Mouse (Mus musculus): ENCODE measurements at regions not wholly inside any gene's neighbourhood (a gene's known extent, or its start where the extent isn't known, plus 50 kb on each side); places are given as distances from the start of the nearest gene placed in this dataset.

DNA sequence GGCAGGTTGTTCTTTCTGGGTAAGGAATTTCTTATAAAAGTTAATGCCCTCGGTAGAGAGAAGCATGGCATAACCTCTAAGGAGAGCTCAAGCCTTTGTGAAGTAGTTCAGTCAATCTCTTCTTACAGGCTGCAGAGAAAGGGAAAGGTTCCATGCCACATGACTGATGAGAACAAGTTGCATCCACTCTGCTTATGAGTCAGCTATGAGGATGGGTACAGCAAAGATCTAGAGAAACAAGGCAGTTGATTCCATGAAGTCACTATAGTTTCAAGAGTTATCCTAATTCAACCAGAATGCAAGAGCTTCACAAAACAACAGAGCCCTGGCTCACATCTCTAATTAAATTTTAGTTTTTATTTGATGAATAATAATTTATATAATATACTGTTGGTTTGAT is 259.6 kb upstream of the Klf6 start:
- Histone ChIP-seq H3K4me3 (ENCODE audit: low read depth, low read length) (no peak overlapping the region), H3K36me3 (ENCODE audit: insufficient read depth) (no peaks in the 10 kb centered on the region), H3K4me1 (ENCODE audit: insufficient read depth) (no peaks in the 10 kb centered on the region), H3K27me3 (ENCODE audit: insufficient read depth, low read length) (no peaks in the 10 kb centered on the region), H3K27ac (ENCODE audit: low read depth) (no peak overlapping the region), H3K9me3 (ENCODE audit: low read depth, low read length) (no peaks in the 10 kb centered on the region), H3K9ac (no peak overlapping the region), H3K4me2 (no peak overlapping the region)
- no peak for ATAC-seq (ENCODE audit: insufficient read depth)
- no peak for DNase-seq
- WGBS, result 79% methylated on average over 1 of the region's 1 CpGs
- no peak for TF ChIP-seq CTCF (IDR thresholded peaks at IDR 0.05; ENCODE audit: low read depth)

DNA sequence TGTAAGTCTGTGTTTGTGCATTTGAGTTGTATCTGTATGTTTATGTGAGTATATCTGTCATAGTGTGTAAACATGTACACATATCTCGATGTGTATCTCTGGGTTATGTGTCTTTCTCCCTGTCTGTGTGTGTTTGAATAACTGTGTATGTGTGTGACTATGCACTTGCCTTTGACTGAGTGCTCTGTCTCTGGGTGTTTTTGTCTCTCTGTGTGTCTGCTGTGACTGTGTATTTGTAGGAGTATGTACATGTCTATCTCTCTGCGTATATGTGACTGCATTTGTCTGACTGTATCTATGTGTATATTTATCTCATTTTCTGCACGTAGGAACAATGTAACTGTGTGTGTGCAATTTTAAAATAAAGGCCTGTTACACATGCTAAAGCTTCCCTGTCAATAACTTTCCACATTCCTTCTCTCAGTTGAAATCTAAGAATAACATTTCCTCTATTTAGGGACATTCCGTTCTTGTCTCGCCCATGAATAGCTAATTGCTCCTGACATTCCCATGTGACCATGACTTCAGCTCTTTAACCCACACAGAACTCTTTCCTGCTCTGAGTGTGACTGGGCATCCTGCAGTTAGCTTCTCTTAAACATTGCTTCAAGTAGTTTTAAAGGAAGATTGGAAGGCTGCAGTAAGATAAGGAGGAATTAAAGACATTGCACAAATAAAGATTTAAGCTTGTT is 257.2 kb upstream of the Klf6 start:
- peak; percentile 73; the same call in 1 of the 2 replicates for ATAC-seq (ENCODE audit: insufficient read depth)
- Histone ChIP-seq H3K27me3 (ENCODE audit: insufficient read depth, low read length) (no peaks in the 10 kb centered on the region), H3K4me1 (ENCODE audit: insufficient read depth) (no peaks in the 10 kb centered on the region), H3K4me2 (no peak overlapping the region), H3K36me3 (ENCODE audit: insufficient read depth) (no peaks in the 10 kb centered on the region), H3K9ac (no peak overlapping the region), H3K27ac (ENCODE audit: low read depth) (0 out of 2 replicates have a peak overlapping the region, but pooled peaks have one; percentile 16), H3K9me3 (ENCODE audit: low read depth, low read length) (no peaks in the 10 kb centered on the region), H3K4me3 (ENCODE audit: low read depth, low read length) (no peak overlapping the region)
- no peak for TF ChIP-seq CTCF (IDR thresholded peaks at IDR 0.05; ENCODE audit: low read depth)
- WGBS, result 47% methylated on average over 5 of the region's 5 CpGs
- peak; percentile 22 for DNase-seq

DNA sequence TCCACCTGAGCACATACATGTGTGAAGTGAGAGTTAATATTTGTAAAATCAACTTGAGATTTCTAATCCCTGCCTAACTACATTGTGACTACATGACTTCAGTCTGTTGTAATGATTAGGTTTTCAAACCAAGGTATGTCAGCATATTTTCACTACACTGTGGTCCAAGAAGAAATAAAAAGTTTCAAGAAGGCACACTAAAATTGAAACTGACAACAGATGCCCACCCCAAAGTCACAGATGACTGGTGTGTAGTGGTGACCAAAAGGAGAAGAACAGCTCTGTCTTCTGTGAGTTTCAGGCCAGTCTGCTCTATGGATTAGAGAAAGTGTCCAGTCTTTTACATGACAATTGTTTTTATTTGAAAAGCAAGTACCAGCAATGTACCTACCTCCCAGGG is 255.9 kb upstream of the Klf6 start:
- TF ChIP-seq CTCF (IDR thresholded peaks at IDR 0.05; ENCODE audit: low read depth), result no peak
- Histone ChIP-seq H3K9ac (no peak overlapping the region), H3K4me3 (ENCODE audit: low read depth, low read length) (no peak overlapping the region), H3K4me2 (no peak overlapping the region), H3K9me3 (ENCODE audit: low read depth, low read length) (no peaks in the 10 kb centered on the region), H3K27ac (ENCODE audit: low read depth) (no peak overlapping the region), H3K27me3 (ENCODE audit: insufficient read depth, low read length) (no peaks in the 10 kb centered on the region), H3K4me1 (ENCODE audit: insufficient read depth) (no peaks in the 10 kb centered on the region), H3K36me3 (ENCODE audit: insufficient read depth) (no peaks in the 10 kb centered on the region)
- ATAC-seq (ENCODE audit: insufficient read depth) (no peak), DNase-seq (no peak)

DNA sequence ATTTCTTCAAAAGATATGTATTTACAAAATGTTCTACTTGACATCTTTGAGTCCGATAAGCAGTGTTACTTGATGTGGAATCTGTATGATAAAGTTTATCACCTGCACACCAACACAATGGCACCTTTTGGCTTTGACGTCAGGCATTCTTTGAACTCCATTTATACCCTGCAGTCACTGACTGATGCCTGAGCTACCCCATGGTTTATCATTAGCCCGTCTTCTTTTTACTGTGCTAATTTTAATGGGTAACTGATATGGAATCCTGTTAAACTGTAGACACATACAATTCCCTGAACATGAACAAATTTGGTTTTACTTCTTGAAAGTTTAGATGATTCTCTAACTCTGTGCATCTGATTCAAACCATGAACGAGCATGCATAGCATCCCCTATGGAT is 253.8 kb upstream of the Klf6 start:
- H3K9ac ChIP-seq, result no peak overlapping the region
- 74% methylated on average over 4 of the region's 4 CpGs for WGBS
- H3K36me3 ChIP-seq (ENCODE audit: insufficient read depth), result no peaks in the 10 kb centered on the region
- no peak overlapping the region for H3K4me2 ChIP-seq
- no peaks in the 10 kb centered on the region for H3K27me3 ChIP-seq (ENCODE audit: insufficient read depth, low read length)
- no peak overlapping the region for H3K27ac ChIP-seq (ENCODE audit: low read depth)
- DNase-seq (no peak), ATAC-seq (ENCODE audit: insufficient read depth) (no peak)
- no peaks in the 10 kb centered on the region for H3K9me3 ChIP-seq (ENCODE audit: low read depth, low read length)
- H3K4me3 ChIP-seq (ENCODE audit: low read depth, low read length), result no peak overlapping the region
- no peaks in the 10 kb centered on the region for H3K4me1 ChIP-seq (ENCODE audit: insufficient read depth)
- TF ChIP-seq CTCF (IDR thresholded peaks at IDR 0.05; ENCODE audit: low read depth), result no peak

DNA sequence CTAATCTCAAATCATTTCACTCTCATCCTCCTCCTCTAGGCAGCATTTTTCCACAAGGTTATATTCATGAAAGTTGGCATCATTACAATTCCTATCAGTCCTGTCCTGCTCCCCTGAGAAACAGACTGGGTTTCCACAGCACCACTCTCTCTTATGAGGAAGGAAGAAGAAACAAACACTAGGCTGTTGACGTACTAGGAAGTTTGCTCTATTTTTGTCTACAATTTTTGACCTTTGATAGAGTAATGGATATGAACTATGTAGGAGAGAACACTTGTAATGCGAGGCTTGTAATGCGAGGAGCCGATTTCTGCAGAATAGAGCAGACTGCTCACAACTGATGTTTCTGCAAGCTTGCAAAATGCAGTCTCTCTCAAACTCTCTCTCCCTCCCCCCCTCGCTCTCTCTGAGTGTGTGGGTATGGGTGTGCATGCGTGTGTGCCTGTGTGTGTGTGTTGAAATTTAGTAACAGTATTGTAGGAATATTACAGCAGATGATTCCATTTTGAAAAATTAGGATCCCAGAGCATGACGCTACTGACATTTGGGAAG is 247.0 kb upstream of the Klf6 start:
- Histone ChIP-seq H3K27me3 (ENCODE audit: insufficient read depth, low read length) (no peaks in the 10 kb centered on the region), H3K27ac (ENCODE audit: low read depth) (no peak overlapping the region), H3K9me3 (ENCODE audit: low read depth, low read length) (no peaks in the 10 kb centered on the region), H3K4me2 (no peak overlapping the region), H3K4me3 (ENCODE audit: low read depth, low read length) (no peak overlapping the region), H3K4me1 (ENCODE audit: insufficient read depth) (no peaks in the 10 kb centered on the region), H3K9ac (no peak overlapping the region), H3K36me3 (ENCODE audit: insufficient read depth) (no peaks in the 10 kb centered on the region)
- TF ChIP-seq CTCF (IDR thresholded peaks at IDR 0.05; ENCODE audit: low read depth), result no peak
- ATAC-seq (ENCODE audit: insufficient read depth) (no peak), DNase-seq (no peak)
- WGBS, result 68% methylated on average over 7 of the region's 7 CpGs

DNA sequence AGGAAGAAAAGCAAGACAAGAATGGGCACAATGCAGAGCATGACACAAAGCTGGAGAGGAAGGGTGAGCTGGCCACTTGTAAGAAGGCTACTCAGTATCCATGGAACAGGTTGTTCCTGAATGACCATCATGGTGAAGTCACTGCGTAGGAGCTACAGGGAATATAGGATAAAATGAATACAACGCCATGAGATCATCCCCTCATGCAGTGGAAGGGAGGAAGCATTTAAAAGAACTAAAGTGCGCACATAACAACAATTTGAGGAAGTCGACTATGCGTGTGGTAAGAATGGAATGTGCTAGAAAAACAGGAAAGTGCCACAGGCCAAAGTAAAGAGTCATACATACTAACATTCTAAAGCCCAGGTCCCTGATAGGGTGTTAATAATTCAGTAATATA is 246.4 kb upstream of the Klf6 start:
- Histone ChIP-seq H3K36me3 (ENCODE audit: insufficient read depth) (no peaks in the 10 kb centered on the region), H3K4me1 (ENCODE audit: insufficient read depth) (no peaks in the 10 kb centered on the region), H3K4me2 (no peak overlapping the region), H3K9ac (no peak overlapping the region), H3K27ac (ENCODE audit: low read depth) (no peak overlapping the region), H3K4me3 (ENCODE audit: low read depth, low read length) (no peak overlapping the region), H3K9me3 (ENCODE audit: low read depth, low read length) (no peaks in the 10 kb centered on the region), H3K27me3 (ENCODE audit: insufficient read depth, low read length) (no peaks in the 10 kb centered on the region)
- peak; percentile 44; the same call in 1 of the 2 replicates for ATAC-seq (ENCODE audit: insufficient read depth)
- 76% methylated on average over 5 of the region's 5 CpGs for WGBS
- no peak for TF ChIP-seq CTCF (IDR thresholded peaks at IDR 0.05; ENCODE audit: low read depth)
- DNase-seq, result peak; percentile 26

DNA sequence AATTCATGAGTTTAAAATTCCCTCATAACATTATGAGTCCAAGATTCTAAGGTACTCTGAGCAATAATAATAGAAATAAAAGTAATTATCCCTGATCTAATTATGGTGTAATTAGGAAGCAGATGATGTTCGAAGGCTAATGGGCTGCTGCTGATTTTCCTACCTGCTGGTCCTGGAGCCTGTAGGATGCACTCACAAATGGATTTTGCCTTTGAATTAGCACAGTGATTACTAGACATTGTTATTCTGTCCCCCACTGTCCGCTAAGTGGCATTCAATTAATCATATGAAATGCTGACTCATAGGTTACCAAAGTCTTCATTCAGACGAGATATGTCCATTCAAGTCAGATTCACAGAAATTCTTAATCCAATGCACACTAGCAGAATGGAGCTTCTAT is 246.0 kb upstream of the Klf6 start:
- Histone ChIP-seq H3K4me1 (ENCODE audit: insufficient read depth) (no peaks in the 10 kb centered on the region), H3K4me2 (no peak overlapping the region), H3K36me3 (ENCODE audit: insufficient read depth) (no peaks in the 10 kb centered on the region), H3K9me3 (ENCODE audit: low read depth, low read length) (no peaks in the 10 kb centered on the region), H3K27me3 (ENCODE audit: insufficient read depth, low read length) (no peaks in the 10 kb centered on the region), H3K4me3 (ENCODE audit: low read depth, low read length) (no peak overlapping the region), H3K9ac (no peak overlapping the region), H3K27ac (ENCODE audit: low read depth) (no peak overlapping the region)
- 67% methylated on average over 3 of the region's 3 CpGs for WGBS
- DNase-seq (no peak), ATAC-seq (ENCODE audit: insufficient read depth) (no peak)
- no peak for TF ChIP-seq CTCF (IDR thresholded peaks at IDR 0.05; ENCODE audit: low read depth)

Data from lung, embryonic 14.5 days (tissue).